Comparison of ENCODE assay signal across 9 mouse cellular contexts in the genomic region with DNA sequence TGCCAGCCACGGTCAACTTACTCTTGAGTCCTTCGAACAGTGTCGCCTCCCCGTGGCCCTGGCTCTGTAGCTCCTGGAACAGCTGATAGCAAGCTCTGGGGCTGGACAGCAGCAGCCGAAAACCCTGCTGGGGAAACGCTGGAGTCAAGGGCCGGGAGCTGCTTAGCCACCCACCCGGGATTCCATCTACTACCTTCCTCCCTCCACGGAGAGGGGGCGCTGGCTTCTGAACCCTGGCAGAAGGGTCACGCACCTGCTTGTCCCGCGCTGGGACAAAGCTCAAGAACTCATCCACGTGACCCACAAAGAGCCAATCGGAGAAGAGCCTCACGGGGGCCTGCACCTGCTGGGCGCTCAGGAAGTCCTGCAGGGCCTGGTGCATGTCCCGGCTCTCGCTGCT. TPM values are rescaled to one million over a fixed set of nuclear protein-coding genes. Genes with fewer than 3 reads are reported as not detected.
DNase-seq lines count a peak whose midpoint lies in the region; ATAC-seq and TF ChIP-seq lines count a peak whose summit lies in the region.
"Had no signal": no experiment of that assay in that cellular context is flagged by ENCODE, and none has a peak within 500 bp of the region (broad histone marks: within the 10 kb centered on the region; RNA-seq: fewer than 3 reads in every experiment).

No protein-coding gene starts in this region.

- peak overlapping the region; percentile 31 for H3K4me2 ChIP-seq in hindbrain, embryonic 14.5 days (replicated peaks)

- H3K36me3 ChIP-seq in hindbrain, embryonic 14.5 days (replicated peaks; ENCODE audit: control insufficient read depth, insufficient read depth), result no peaks in the 10 kb centered on the region
- no peaks in the 10 kb centered on the region for H3K36me3 ChIP-seq in liver, adult 2 months (ENCODE audit: control insufficient read depth, insufficient read depth, low read length)

- TF ChIP-seq POLR2A in liver, adult 2 months (IDR thresholded peaks at IDR 0.05; ENCODE audit: extremely low read depth, insufficient read depth, low read length), result no peak

- no peaks in the 10 kb centered on the region for H3K9me3 ChIP-seq in hindbrain, embryonic 14.5 days (ENCODE audit: control insufficient read depth, low read length)

- peak; percentile 13 to 24 for DNase-seq in cerebellum, adult 18-20 months
- peak; percentile 58 for DNase-seq in embryo, embryonic 10.5 days (ENCODE audit: low spot score)
- no peak for DNase-seq in hindbrain, embryonic 14.5 days (ENCODE audit: low spot score)
- peak; percentile 34 for DNase-seq in liver, adult 2 months (ENCODE audit: extremely low read depth, low read depth, low spot score)
- peak; percentile 78 for DNase-seq in naive thymus-derived CD4-positive, alpha-beta T cell, adult 2 months (ENCODE audit: low read depth)
- DNase-seq in thymus, postnatal 10 days (ENCODE audit: low spot score in 2 of 2), result peak; percentile 91 to 92
- no peak for DNase-seq in left cerebral cortex, postnatal 36 days (ENCODE audit: low spot score in 2 of 2)

- no peaks in the 10 kb centered on the region for H3K79me2 ChIP-seq in liver, adult 2 months (ENCODE audit: control insufficient read depth, insufficient read depth, low read length)

- no peaks in the 10 kb centered on the region for H3K4me1 ChIP-seq in hindbrain, embryonic 14.5 days (replicated peaks; ENCODE audit: control insufficient read depth, insufficient read depth, low read length)
- H3K4me1 ChIP-seq in liver, adult 2 months (ENCODE audit: control insufficient read depth, insufficient read depth, low read length), result no peaks in the 10 kb centered on the region

- H3K4me3 ChIP-seq in hindbrain, embryonic 14.5 days (replicated peaks; ENCODE audit: low read length), result no peak overlapping the region
- peak overlapping the region; percentile 7; the same call in 1 of the 2 replicates for H3K4me3 ChIP-seq in liver, adult 2 months (ENCODE audit: insufficient read depth, low read depth, low read length)

- TF ChIP-seq CTCF in liver, adult 2 months (IDR thresholded peaks at IDR 0.05; ENCODE audit: low read depth, low read length), result no peak

- no peak overlapping the region for H3K27ac ChIP-seq in hindbrain, embryonic 14.5 days
- no peak overlapping the region for H3K27ac ChIP-seq in liver, adult 2 months (replicated peaks; ENCODE audit: insufficient read depth, low read depth, low read length)

- no peak overlapping the region for H3K9ac ChIP-seq in hindbrain, embryonic 14.5 days
- H3K9ac ChIP-seq in liver, adult 2 months (ENCODE audit: low read depth, low read length), result no peak overlapping the region

- H3K27me3 ChIP-seq in hindbrain, embryonic 14.5 days (ENCODE audit: control insufficient read depth, insufficient read depth, low read length), result no peaks in the 10 kb centered on the region
- no peaks in the 10 kb centered on the region for H3K27me3 ChIP-seq in liver, adult 2 months (ENCODE audit: control insufficient read depth, insufficient read depth, low read length)

- intact Hi-C loops in left cerebral cortex, postnatal 36 days (cut with DNase I), result no loop called here

- 10% methylated on average over 19 of the region's 19 CpGs for WGBS in hindbrain, embryonic 14.5 days
- WGBS in liver, adult 2 months, result 10% methylated on average over 19 of the region's 19 CpGs

- ATAC-seq in cerebellum, adult (ENCODE audit: insufficient number of reproducible peaks, low FRiP score, low TSS enrichment), result no peak
- no peak for ATAC-seq in hindbrain, embryonic 14.5 days (ENCODE audit: low FRiP score)

RNA-seq across cellular contexts. Expression of a gene that starts 7.9 kb away (rescaled TPM):
- polyA plus RNA-seq in hindbrain, embryonic 14.5 days (2014; fragmentation: Nextera tagmentation; extraction: Ambion mirVana), result not detected in 2 replicates
- total RNA-seq in liver, adult 2 months (2014; rRNA removed), result not detected in 2 replicates
- polyA plus RNA-seq in liver, adult 2 months (2012; rRNA removed), result not detected in 2 replicates
- total RNA-seq in left cerebral cortex, postnatal 36 days (2021), result 1 to 10 TPM in 1 of 2 experiments, under 1 TPM in 1; 0.34 to 1.2 TPM

RNA-seq across cellular contexts. Expression of a gene that starts 23.7 kb away (rescaled TPM):
- polyA plus RNA-seq in hindbrain, embryonic 14.5 days (2014; fragmentation: Nextera tagmentation; extraction: Ambion mirVana), result 0.08 and 0.22 TPM in 2 replicates
- total RNA-seq in liver, adult 2 months (2014; rRNA removed), result 0.09 TPM in 1 of 2 replicates, not detected in the other
- 0.12 and 0.20 TPM in 2 replicates for polyA plus RNA-seq in liver, adult 2 months (2012; rRNA removed)
- not detected for total RNA-seq in left cerebral cortex, postnatal 36 days (2021)
- total RNA-seq: left cerebral cortex, postnatal 10 days had no signal

RNA-seq across cellular contexts. Expression of a gene that starts 50.0 kb away (rescaled TPM):
- polyA plus RNA-seq in hindbrain, embryonic 14.5 days (2014; fragmentation: Nextera tagmentation; extraction: Ambion mirVana), result 13.3 and 13.8 TPM in 2 replicates
- total RNA-seq in liver, adult 2 months (2014; rRNA removed), result 5.3 and 7.2 TPM in 2 replicates
- polyA plus RNA-seq in liver, adult 2 months (2012; rRNA removed), result 14.3 and 16.3 TPM in 2 replicates
- total RNA-seq in left cerebral cortex, postnatal 36 days (2021), result 10 to 100 TPM; 74.7 to 84.4 TPM

Comparison
In these comparisons a context has a peak if more than half of its experiments do, and no peak if none do; other contexts are left out.
1. DNase-seq: peak in cerebellum, adult 18-20 months (2 of 2), embryo, embryonic 10.5 days (single experiment), liver, adult 2 months (single experiment), naive thymus-derived CD4-positive, alpha-beta T cell, adult 2 months (single experiment) and thymus, postnatal 10 days (2 of 2); none in hindbrain, embryonic 14.5 days (single experiment) and left cerebral cortex, postnatal 36 days (0 of 2).